Mouse (Mus musculus) midbrain, embryonic 11.5 days (tissue): ENCODE results near the gene Mrpl4. TPM values are rescaled to one million over a fixed set of nuclear protein-coding genes. Genes with fewer than 3 reads are reported as not detected.
A peak's percentile ranks its signal among the peaks of the same experiment; 100 is the strongest.

Experiments
- ATAC-seq: fragments of 200-750 bp; cut with Nextera tagmentation; 2 replicates; pipeline ENCODE4 v1.8.0; 2017; ENCODE audit warnings: moderate TSS enrichment, moderate library complexity; ENCODE audit not compliant: low FRiP score
- DNase-seq: peaks from one replicate; pipeline ENCODE4 v3.0.0; 2015; ENCODE audit warnings: low spot score; ENCODE audit errors: missing footprints
- H3K27ac ChIP-seq: fragments of 300-500 bp; sonication (generic); 2 replicates; pipeline ENCODE4 v1.5.1; 2014; ENCODE audit warnings: low read depth, low read length
- H3K27me3 ChIP-seq: fragments of 300-500 bp; sonication (generic); 2 replicates; pipeline ENCODE4 v1.6.1; 2014; ENCODE audit warnings: mild to moderate bottlenecking, low read length, moderate library complexity, mixed read lengths; ENCODE audit not compliant: control insufficient read depth, insufficient read depth
- H3K36me3 ChIP-seq: fragments of 300-500 bp; sonication (generic); 2 replicates; pipeline ENCODE4 v1.6.1; 2014; ENCODE audit warnings: mild to moderate bottlenecking, low read length, moderate library complexity, mixed read lengths; ENCODE audit not compliant: control insufficient read depth, insufficient read depth
- H3K4me1 ChIP-seq: fragments of 300-500 bp; sonication (generic); 2 replicates; pipeline ENCODE4 v1.6.1; 2014; ENCODE audit warnings: low read length; ENCODE audit not compliant: control insufficient read depth, insufficient read depth
- H3K4me2 ChIP-seq: fragments of 300-500 bp; sonication (generic); 2 replicates; pipeline ENCODE4 v1.6.1; 2014; ENCODE audit warnings: mild to moderate bottlenecking, moderate library complexity
- H3K4me3 ChIP-seq: fragments of 300-500 bp; sonication (generic); 2 replicates; pipeline ENCODE4 v1.5.1; 2014; ENCODE audit warnings: low read depth, low read length
- H3K9ac ChIP-seq: fragments of 300-500 bp; sonication (generic); 2 replicates; pipeline ENCODE4 v1.6.1; 2014; ENCODE audit warnings: low read length
- H3K9me3 ChIP-seq: fragments of 300-500 bp; sonication (generic); 2 replicates; pipeline ENCODE4 v1.6.1; 2016; ENCODE audit warnings: low read length; ENCODE audit not compliant: control insufficient read depth
- WGBS: fragments of 180-500 bp; shearing (Covaris S2); extraction: QIAGEN DNeasy Blood & Tissue Kit; methylation state at CpG from one replicate; pipeline ENCODE4 v1.1.7; 2014; 5-methylcytosine and 5-hydroxymethylcytosine counted together
- polyA plus RNA-seq: library from polyadenylated mRNA; unstranded; fragments of >200 nt; fragmentation: Nextera tagmentation; extraction: Ambion mirVana; gene quantifications from 2 replicates; pipeline ENCODE4 v1.2.1, GENCODE M21; 2014

The Mrpl4 gene
- polyA plus RNA-seq, 1 experiment from 2014 or later, result 121 TPM

DNA sequence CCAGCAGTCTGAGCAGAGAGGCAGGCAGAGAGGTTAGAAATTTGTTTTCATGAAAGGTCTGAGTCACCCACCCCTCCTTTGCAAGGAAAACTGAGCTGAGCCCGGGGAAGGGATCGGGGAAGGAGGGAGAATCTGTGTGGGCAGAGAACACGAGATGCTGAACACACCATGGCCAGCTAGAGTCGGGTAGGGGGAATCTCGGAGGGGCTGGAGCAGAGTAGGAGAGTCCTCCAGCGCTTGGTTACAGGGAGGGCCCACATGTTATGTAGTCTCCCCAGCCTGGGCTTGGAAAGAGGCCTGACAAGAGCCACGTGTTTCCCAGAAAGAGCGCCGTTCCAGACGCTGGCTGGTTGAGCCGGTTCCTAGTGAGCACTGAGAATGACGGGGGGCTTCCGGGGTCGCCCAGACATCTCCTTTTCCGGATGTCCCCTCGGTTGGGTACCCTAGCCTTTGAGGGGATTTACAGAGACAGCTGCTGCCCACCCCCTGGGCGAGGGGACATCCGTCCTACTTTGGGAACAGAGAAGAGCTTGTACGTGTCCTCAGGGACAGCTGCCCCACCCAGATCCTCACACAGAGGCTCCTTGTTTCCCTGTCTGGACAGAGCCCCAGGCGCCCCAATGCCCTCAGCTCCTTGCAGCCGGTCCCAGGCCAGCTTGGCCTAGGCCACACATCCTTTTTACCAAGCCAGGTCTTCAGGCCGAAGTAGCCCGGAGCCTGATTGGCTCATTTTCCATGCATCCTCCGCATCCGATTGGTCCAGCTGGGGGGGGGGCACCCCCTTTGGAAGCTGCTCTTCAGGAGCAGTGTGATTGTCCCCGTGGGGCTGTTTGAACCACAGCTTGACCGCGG lies 30.2 kb upstream of the Mrpl4 start:
- WGBS, result 36% methylated on average over 28 of the region's 28 CpGs
- peak; percentile 85 for DNase-seq
- no peaks in the 10 kb centered on the region for H3K36me3 ChIP-seq
- H3K27ac ChIP-seq, result no peak overlapping the region
- H3K27me3 ChIP-seq, result peaks cover 4% of the 10 kb centered on the region; the same call in 1 of the 2 replicates
- H3K4me1 ChIP-seq, result peaks cover 22% of the 10 kb centered on the region
- H3K4me3 ChIP-seq, result no peak overlapping the region
- ATAC-seq, result 0 out of 2 replicates have a peak, but pooled peaks have one; percentile 6
- no peaks in the 10 kb centered on the region for H3K9me3 ChIP-seq
- H3K9ac ChIP-seq, result peak overlapping the region; percentile 31; the same call in 1 of the 2 replicates
- no peak overlapping the region for H3K4me2 ChIP-seq

DNA sequence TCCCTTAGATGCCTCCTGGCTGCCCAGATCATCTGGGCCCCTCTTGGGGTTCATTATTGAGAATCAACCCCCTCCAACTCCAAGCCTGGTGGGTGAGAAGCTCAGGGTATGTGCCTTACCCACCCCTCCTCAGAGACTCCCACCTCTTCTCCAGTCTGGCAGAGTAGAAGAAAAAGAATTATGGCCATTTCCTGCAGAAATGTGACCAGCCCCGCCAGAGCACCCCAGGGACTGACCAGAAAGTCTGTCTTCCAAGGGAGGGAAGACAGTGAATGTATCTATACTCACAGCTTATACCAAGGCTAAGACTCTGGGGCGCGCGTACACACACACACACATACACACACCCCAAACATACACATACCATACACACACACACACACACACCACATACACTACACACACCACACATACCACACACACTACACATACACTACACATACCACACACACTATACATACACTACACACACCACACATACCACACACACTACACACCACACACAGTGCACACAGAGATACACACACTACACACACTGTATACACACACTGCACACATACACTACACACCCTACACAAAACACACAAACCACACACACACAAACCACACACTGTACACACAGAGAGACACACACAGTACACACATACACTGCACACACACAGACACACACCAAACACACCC lies 29.4 kb upstream of the Mrpl4 start:
- H3K27me3 ChIP-seq, result peaks cover 4% of the 10 kb centered on the region; the same call in 1 of the 2 replicates
- H3K4me3 ChIP-seq, result no peak overlapping the region
- ATAC-seq, result no peak
- H3K9ac ChIP-seq, result no peak overlapping the region
- no peak overlapping the region for H3K27ac ChIP-seq
- DNase-seq, result no peak
- no peaks in the 10 kb centered on the region for H3K36me3 ChIP-seq
- 89% methylated on average over 4 of the region's 4 CpGs for WGBS
- H3K9me3 ChIP-seq, result no peaks in the 10 kb centered on the region
- no peak overlapping the region for H3K4me2 ChIP-seq
- peaks cover 22% of the 10 kb centered on the region for H3K4me1 ChIP-seq

DNA sequence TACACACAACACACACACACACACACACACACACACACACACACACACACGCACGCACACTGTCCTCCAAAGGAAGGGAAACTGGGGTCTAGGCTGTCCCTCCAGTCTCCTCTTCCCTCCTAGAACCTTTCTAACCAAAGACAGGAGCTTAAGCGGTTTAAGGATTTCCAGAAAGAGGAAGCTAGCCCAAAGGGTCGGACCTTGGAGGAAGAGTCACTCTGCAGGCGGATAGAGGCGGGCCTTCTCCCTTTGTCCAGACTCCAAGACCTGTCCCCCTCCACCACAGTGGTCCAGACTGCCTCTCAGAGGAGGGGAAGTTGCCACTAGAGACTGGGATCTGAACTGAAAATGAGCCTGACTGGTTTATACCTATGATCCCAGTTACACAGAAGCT lies 28.9 kb upstream of the Mrpl4 start:
- H3K4me2 ChIP-seq, result no peak overlapping the region
- no peaks in the 10 kb centered on the region for H3K9me3 ChIP-seq
- H3K4me1 ChIP-seq, result peaks cover 22% of the 10 kb centered on the region
- H3K27me3 ChIP-seq, result peaks cover 4% of the 10 kb centered on the region; the same call in 1 of the 2 replicates
- ATAC-seq (no peak), DNase-seq (no peak)
- H3K4me3 ChIP-seq, result no peak overlapping the region
- no peaks in the 10 kb centered on the region for H3K36me3 ChIP-seq
- no peak overlapping the region for H3K9ac ChIP-seq
- 52% methylated on average over 6 of the region's 6 CpGs for WGBS
- H3K27ac ChIP-seq, result no peak overlapping the region

DNA sequence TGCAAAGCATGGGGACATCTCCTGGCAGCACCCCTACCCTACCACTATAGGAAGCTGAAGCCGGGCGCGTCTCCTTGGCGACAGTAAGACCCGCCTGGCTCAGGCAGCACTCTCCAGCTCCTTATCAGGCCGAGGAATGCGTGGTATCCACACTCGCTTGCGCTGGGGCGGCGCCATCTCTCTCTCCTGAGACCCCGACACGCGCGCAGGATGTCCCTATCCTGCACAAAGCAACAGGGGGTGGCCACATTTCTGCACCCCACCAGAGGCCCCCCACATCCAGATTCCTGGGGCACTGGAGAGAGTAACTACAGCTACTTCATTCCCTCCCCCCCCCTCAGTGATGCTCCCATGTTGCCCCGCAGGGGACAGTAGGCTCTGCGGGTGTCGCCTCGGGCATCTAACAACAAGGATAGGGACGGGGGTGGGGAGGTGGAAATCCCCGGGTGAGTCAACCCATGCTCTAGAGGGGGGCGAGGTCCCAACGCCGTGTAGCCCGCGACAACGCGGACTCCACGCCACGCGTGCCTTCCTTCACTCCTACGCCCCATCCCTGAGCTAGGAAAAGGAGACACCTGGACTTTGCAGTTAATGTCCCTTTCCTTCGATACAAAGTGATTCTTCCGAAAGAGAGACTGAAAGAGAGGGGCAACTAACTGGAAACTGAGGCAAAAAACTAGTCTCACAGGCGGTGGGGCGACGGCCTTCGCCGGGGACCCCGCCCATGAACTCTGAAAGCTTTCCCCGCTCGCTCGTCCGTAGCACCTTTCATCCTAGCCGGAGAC lies 26.9 kb upstream of the Mrpl4 start:
- Histone ChIP-seq H3K4me3 (peak overlapping the region; percentile 74), H3K4me1 (peaks cover 22% of the 10 kb centered on the region), H3K27me3 (peaks cover 4% of the 10 kb centered on the region; the same call in 1 of the 2 replicates), H3K36me3 (no peaks in the 10 kb centered on the region), H3K4me2 (peak overlapping the region; percentile 98), H3K9me3 (no peaks in the 10 kb centered on the region), H3K9ac (peak overlapping the region; percentile 82), H3K27ac (no peak overlapping the region; the same call in 1 of the 2 replicates)
- peak; percentile 94 for DNase-seq
- under 1% methylated on average over 44 of the region's 45 CpGs for WGBS
- peak; percentile 45 for ATAC-seq

DNA sequence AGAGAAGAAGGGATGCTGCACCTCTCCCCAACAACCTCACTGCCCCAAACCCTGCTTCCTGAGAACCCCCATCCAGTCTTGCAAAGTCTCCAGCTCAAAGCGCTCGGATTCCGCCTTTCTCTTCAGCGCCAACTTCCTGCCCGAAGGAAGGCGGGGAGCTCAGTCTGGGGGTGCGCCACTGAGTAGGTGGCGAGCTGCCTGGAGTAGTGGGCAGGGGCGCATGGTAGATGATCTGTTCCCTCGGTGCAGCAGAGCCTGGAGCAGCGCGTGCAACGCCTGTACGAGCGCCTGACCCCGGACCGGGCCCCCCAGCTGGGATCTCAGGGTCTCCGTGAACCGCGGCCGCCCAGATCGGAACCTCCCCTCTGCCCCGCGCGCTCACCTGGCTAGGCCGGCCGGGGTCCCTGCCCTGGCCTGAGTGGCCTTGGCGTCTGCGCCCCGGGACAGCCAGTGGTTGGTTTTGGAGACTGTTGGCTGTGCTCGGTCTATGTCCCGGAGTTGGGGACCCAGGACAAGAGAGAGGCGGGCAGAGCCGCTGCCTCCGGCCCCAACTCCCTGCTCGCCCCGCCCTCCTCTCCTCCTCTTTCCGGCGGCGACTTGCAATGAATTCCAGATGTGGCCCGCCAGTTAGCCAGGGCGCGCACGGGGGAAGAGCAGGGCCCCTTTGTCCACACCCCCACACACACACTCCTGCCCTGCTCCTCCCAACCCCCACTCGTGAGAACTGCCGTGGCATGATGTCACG lies 26.1 kb upstream of the Mrpl4 start, which contains the start of gene S1pr2:
TSS of gene S1pr2 (minus strand) at position 566 of the 745 bp plus-strand sequence.
- Histone ChIP-seq H3K4me2 (peak within 1 kb of the TSS; percentile 98), H3K36me3 (no peaks in the 10 kb centered on the region), H3K27ac (peak within 1 kb of the TSS; percentile 2; the same call in 1 of the 2 replicates), H3K4me3 (peak within 1 kb of the TSS; percentile 74), H3K9me3 (no peaks in the 10 kb centered on the region), H3K4me1 (peaks cover 22% of the 10 kb centered on the region), H3K27me3 (peaks cover 4% of the 10 kb centered on the region; the same call in 1 of the 2 replicates), H3K9ac (peak within 1 kb of the TSS; percentile 82)
- peak; percentile 76 for ATAC-seq
- under 1% methylated on average over 44 of the region's 47 CpGs for WGBS
- DNase-seq, result peak; percentile 98

DNA sequence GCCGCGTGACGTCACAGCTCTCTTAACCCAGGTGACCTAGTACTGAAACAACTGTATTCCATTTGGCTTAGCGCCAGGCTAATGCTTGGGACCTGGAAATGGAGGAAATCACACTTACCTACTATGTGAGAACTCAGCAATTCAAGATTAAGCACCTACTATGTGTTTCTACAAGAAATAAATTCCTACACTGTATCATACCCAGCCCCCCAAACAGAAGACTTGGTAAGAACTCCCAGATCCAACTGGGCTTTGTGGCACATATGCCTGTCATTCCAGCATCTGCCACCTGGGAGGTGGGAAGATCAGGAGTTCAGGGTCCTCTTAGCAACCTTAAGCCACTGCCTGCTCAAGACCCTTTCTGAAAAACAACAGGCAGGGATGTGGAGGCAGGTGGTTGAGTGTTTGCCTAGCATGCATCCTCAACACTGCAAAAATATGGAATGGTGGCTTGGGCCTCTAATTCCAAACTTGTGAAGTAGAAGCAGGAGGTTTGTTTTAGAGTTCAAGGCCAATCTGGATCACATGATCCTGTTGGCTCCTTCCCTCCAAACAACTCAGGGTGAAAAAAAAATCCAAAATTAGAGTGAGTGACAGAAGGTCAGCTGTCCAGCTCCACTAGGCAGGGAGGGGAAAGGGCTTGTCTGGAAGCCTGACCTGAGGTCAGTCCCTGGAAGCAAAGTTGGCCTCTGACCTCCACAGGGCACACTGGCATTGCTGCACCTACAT lies 25.4 kb upstream of the Mrpl4 start:
- no peaks in the 10 kb centered on the region for H3K36me3 ChIP-seq
- WGBS, result 2% methylated on average over 4 of the region's 4 CpGs
- DNase-seq, result no peak
- ATAC-seq, result peak; percentile 19; the same call in 1 of the 2 replicates
- peaks cover 4% of the 10 kb centered on the region; the same call in 1 of the 2 replicates for H3K27me3 ChIP-seq
- H3K9ac ChIP-seq, result peak overlapping the region; percentile 82
- H3K9me3 ChIP-seq, result no peaks in the 10 kb centered on the region
- peak overlapping the region; percentile 74 for H3K4me3 ChIP-seq
- no peak overlapping the region for H3K27ac ChIP-seq
- H3K4me1 ChIP-seq, result peaks cover 22% of the 10 kb centered on the region
- peak overlapping the region; percentile 98 for H3K4me2 ChIP-seq

DNA sequence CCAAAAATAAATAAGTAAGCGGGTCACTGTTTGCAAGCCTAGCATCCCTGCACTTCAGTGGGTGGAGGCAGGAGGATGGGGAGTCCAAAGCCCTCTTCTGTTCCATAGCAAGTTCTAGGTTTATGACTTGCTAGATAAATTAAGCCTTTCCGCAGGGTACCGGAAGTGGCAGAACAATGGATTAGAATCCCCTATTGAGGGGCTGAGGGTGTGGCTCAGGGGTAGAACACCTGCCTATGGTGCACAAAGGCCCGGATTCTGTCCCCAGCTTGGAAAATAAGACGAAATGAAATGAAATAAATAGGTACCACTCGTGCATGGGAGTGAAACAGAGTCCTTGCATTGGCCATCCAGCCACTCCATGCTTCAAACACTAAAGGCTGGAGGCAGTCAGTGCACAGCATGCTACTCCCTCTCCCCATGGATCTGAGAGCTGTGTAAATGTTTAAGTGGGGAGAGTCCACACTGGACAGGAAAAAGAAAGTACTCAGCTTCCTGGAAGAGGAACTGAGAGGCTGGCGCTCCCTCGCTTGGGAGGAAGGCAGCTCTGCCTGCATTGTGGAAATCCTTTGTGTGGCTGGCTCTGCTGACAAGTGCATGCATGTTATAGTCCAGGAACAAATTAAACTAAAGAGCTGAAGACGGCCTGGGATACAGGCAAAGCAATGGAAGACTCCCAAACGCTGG lies 24.0 kb upstream of the Mrpl4 start:
- ATAC-seq, result no peak
- Histone ChIP-seq H3K4me3 (no peak overlapping the region), H3K27ac (no peak overlapping the region), H3K9me3 (no peaks in the 10 kb centered on the region), H3K36me3 (no peaks in the 10 kb centered on the region), H3K9ac (no peak overlapping the region), H3K4me2 (no peak overlapping the region), H3K4me1 (peaks cover 14% of the 10 kb centered on the region), H3K27me3 (peaks cover 4% of the 10 kb centered on the region; the same call in 1 of the 2 replicates)
- 67% methylated on average over 10 of the region's 10 CpGs for WGBS
- no peak for DNase-seq
